Mouse (Mus musculus) activated CD4-positive, CD25-positive, alpha-beta regulatory T cell, adult 4 months (primary cell): ENCODE data around the gene Gm49358. TPM values are rescaled to one million over a fixed set of nuclear protein-coding genes. Genes with fewer than 3 reads are reported as not detected.

ENCODE experiments used
- ATAC-seq: one replicate; pipeline ENCODE4 v1.8.0; 2017
- polyA plus RNA-seq, 2 experiments: library from polyadenylated mRNA; unstranded; fragments of 100-300 nt; shearing (Covaris generic); gene quantifications; one replicate each; pipeline ENCODE4 v1.2.1; 2017

Gm49358 gene
- polyA plus RNA-seq, 2 experiments from 2014 or later: not detected

GRCm38 (mm10) chr10:86778398-86779116, 14.8 kb downstream of the Gm49358 start, which contains the start of gene Nt5dc3:
Nt5dc3 (plus strand) TSS chr10:86779005.
- peak; percentile 84 for ATAC-seq

- ATAC-seq: peak; percentile 0
Observed at GRCm38 (mm10) chr10:86779117-86779755, 15.5 kb downstream of the Gm49358 start.

GRCm38 (mm10) chr10:86779816-86780500, 16.2 kb downstream of the Gm49358 start:
- no peak for ATAC-seq

GRCm38 (mm10) chr10:86781641-86782040, 17.9 kb downstream of the Gm49358 start:
- ATAC-seq: no peak

- no peak for ATAC-seq
Observed at GRCm38 (mm10) chr10:86782656-86783055, 18.9 kb downstream of the Gm49358 start.

- no peak for ATAC-seq
Observed at GRCm38 (mm10) chr10:86783561-86783960, 19.8 kb downstream of the Gm49358 start.

GRCm38 (mm10) chr10:86784126-86784675, 20.4 kb downstream of the Gm49358 start:
- ATAC-seq: no peak

- no peak for ATAC-seq
Observed at GRCm38 (mm10) chr10:86785396-86785795, 21.6 kb downstream of the Gm49358 start.

GRCm38 (mm10) chr10:86786083-86786482, 22.3 kb downstream of the Gm49358 start:
- no peak for ATAC-seq

- ATAC-seq: no peak
Observed at GRCm38 (mm10) chr10:86788193-86788592, 24.4 kb downstream of the Gm49358 start.

GRCm38 (mm10) chr10:86789146-86789672, 25.4 kb downstream of the Gm49358 start:
- ATAC-seq: no peak

- no peak for ATAC-seq
Observed at GRCm38 (mm10) chr10:86791507-86792184, 27.9 kb downstream of the Gm49358 start.

- ATAC-seq: no peak
Observed at GRCm38 (mm10) chr10:86793509-86793951, 29.8 kb downstream of the Gm49358 start.

GRCm38 (mm10) chr10:86794196-86794595, 30.4 kb downstream of the Gm49358 start:
- ATAC-seq: peak; percentile 37

GRCm38 (mm10) chr10:86794794-86795535, 31.2 kb downstream of the Gm49358 start:
- ATAC-seq: peak; percentile 74

- no peak for ATAC-seq
Observed at GRCm38 (mm10) chr10:86796073-86796741, 32.4 kb downstream of the Gm49358 start.

- ATAC-seq: no peak
Observed at GRCm38 (mm10) chr10:86807362-86807761, 43.6 kb downstream of the Gm49358 start.

GRCm38 (mm10) chr10:86808013-86808758, 44.4 kb downstream of the Gm49358 start:
- ATAC-seq: no peak

GRCm38 (mm10) chr10:86810000-86810399, 46.2 kb downstream of the Gm49358 start:
- ATAC-seq: no peak

GRCm38 (mm10) chr10:86810612-86811011, 46.8 kb downstream of the Gm49358 start:
- ATAC-seq: no peak
